Mouse (Mus musculus) megakaryocyte, embryonic 14.5 days (primary cell): ENCODE data around the gene Zmym6.

ENCODE experiments used
- FLI1 ChIP-seq: IDR thresholded peaks from 2 replicates; pipeline ENCODE4 v1.6.1; 2012; ENCODE audit warnings: low read length, inconsistent platforms, mixed read lengths
- GATA1 ChIP-seq: IDR thresholded peaks from 3 replicates; pipeline ENCODE4 v1.6.1; 2012; ENCODE audit warnings: mixed read lengths, low read length, inconsistent platforms, borderline replicate concordance

DNA sequence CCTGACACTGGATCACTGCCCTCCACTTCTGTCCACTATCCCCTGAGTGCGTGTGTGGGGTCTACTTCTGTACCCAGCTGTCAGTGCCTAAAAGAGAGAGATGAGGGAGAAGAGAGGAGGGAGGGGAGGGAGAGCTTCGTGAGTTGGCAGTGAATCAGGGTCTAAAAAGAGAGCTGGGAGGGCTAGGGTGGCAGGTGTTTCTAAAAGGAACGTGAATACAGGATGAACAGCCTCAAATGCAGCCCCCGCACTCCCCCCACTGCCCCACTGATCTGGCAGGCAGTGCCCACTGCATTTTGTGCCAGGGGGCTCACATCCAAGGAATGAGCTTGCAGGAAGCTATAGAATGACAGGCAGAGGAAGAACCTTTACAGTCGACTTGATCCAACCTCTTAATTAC is 93.7 kb downstream of the Zmym6 start:
- no peak for TF ChIP-seq GATA1
- no peak for TF ChIP-seq FLI1
